Mouse (Mus musculus) heart, adult 18-20 months (tissue): ENCODE results near the gene Kcnma1. TPM values are rescaled to one million over a fixed set of nuclear protein-coding genes. Genes with fewer than 3 reads are reported as not detected.

Experiments
- DNase-seq, 2 experiments: peaks; one replicate each; pipeline ENCODE4 v3.0.0; 2021 to 2022; ENCODE audit warnings: mixed read lengths in 1 of 2
- total RNA-seq, 2 experiments: library from RNA; stranded (reverse); gene quantifications; 2 replicates each; pipeline ENCODE4 v1.2.3; 2021

Kcnma1 gene
- total RNA-seq, 2 experiments from 2014 or later: 0.69 to 0.79 TPM

DNA sequence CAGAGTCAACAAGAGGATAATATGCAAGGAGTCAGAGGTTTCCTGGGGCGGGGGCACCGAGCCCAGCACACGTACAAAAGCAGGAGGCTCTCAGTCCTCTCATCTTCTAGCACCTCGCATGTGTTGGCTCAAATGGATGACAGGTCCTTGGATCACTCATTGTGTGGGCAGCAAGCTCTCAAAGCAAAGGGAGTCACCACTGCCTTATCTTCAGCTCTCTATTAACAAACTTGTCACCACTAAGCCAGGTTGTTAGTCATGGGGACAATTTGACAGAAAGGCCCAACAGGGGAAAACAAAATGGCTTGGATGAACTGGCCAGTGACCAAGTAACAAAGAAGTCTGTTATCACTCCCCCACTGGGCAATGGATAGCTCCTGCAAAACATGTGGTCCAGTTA lies 331.5 kb downstream of the Kcnma1 start:
- peak; percentile 32 to 51 for DNase-seq

DNA sequence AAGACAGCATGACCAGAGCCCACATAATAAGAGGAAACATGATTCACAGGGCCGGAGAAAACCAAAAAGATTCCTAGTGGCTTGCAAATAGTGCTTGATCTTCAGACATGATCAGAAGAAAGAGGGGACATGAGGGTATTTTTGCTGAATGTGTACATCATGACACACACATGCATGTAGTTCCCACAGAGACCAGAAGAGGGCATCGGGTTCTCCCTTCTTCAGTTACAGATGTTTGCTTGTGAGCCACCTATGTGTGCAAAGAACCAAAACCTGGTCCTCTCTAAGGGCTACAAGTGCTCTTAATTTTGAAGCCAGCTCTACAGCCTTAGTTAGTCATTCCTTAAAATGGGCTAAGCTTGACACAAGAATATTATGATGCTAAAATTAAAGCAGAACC lies 334.9 kb downstream of the Kcnma1 start:
- peak in 1 of 2 experiments; percentile 8 for DNase-seq

DNA sequence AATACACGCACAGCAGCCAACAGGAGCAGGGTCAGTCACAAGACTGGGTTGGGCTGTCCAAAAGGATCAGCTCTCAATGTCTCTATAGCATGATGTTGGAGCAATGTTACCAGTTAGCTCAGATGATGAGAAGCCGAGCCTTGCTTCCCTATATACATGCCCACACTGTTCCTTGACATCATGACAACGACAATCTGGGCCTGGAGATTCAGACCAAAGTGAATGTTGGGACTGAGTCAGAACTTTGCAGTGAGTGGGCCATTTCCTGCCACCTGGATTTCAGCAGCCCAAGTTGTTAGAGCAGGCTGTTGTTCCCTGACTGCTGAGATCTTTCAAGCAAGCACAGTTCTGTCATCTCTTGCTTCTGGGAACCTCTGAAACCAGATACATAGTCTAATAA lies 347.9 kb downstream of the Kcnma1 start:
- DNase-seq: no peak

DNA sequence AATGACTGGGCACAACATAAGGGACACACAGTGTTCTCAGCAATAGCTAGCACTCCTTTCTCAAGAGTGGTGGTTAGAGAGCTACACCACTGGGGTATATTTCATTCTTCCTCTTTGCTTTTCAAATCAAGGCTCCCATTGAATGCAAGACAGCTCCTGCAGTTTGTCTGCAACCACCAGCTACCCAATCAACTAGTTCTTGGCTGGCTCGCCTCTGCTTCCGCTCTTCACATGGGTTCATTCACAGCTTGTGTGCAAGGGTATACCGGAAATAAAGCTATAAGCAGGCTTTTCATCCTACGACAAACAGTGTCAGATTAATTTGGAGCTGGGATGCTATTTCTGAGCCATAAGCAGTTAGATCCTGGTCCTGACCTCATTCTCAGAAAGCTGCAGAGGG lies 362.6 kb downstream of the Kcnma1 start:
- DNase-seq: no peak

DNA sequence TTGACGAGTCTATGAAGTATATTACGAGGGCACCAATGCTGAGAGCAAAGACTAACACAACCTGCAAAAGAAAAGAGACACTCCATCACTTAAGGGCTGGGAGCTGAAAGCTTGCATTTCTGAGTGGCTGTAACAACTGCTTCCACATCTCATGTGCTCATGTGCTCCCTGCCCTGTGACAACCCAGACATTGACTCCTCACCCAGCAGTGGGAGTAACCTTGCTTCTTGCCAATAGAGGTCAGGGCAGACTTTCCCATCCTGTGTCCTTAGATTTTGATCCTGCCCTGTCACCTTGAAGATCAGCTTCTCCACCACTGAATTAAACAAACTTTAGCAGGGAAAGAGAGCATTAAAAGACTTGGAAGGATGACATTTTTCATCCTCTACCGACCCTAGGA lies 364.2 kb downstream of the Kcnma1 start:
- no peak for DNase-seq

DNA sequence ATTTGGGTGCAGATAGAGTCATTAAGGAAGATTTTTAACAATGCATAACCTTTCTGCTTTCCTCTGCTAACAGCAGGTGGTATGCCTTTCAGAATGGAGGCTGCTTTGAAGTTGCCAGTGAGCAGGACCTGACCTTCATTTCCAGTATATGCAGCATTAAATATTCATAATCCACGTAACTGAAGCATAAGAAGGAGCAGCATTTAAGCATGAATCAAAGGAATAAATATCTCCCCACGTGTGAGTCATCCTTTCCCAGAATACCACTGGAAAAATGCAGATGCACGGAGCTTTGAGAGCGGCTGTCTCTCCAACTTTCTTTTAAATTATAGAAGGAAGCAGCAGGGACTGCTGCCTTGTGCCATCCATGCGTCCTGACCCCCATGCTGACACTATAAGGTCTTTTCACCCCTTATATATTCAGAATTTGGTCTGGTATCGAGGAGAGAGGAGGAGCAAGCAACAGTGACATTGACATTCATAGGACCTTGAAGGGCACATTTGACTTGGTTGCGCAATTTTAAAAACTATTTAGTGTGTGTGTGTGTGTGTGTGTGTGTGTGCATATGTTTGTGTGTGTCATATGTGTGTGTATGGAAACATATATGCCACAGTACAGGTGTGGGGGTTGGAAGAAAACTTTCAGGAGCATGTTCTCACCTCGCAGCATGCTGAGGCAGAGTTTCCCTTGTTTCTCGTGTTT lies 368.8 kb downstream of the Kcnma1 start:
- no peak for DNase-seq

DNA sequence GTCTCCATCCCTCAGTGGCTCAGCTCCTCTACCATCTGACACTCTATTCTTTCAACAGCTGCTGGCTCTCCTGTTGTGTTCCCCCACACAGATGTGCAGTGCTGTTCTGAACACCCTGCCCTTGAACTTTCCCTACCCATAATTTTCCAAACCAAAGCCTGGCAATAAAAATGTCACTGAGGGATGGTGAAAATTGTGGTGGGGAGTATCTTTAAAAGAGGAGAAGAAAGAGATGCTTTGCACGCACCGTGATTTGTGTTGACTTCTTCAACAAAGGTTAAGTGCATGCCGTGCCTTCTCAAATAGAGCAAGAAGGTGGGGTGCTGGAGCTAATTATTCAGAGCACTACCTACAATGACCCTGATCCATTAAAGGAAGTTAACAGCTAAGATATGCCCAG lies 371.1 kb downstream of the Kcnma1 start:
- DNase-seq: no peak

DNA sequence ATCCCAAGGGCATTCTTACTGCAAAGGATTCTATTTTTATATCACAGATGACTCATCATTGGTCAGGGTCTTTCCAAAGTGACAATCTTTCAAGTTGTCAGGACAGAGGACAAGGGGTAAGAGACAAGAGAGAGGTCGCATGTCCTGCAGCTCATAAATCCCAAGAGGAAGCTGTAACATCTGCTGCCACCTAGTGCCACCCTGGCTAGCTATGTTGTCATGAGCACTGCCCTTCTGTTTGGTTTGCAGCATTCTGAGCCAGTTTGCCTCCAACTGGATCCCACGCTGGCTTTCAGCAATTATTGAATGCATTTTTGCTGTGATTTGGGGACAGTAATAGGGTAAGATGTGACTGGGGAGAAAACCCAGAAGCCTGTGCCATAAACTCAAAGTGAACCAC lies 373.6 kb downstream of the Kcnma1 start:
- DNase-seq: peak in 1 of 2 experiments; percentile 26

DNA sequence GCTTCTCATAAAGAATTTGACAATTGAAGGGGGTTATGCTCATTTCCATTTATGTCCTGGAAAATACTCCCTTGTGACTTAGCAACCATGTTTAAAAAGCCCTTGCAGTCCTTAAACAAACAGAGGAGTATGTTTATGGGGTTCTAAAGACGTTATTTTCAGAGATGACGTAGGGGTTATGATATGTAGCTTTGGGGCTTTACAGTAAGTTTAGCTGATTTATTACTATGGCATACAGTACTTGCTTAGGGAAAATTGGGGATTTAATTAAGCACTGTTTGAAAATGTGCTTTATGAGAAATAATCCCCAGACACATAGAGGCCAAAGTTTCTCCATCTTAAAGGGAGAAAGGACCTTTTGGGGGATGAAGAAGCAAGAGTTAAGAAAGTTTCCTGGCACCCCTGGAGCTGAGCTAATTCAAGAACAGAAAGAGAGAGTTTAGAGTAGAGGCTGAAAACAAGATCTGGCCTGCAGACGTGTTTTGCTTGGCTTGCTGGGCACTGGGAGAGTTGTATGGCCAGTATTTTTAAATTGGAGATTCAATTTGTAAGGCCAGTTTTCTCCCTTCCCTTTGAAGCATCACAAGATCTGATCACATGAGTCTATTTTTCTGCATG lies 376.1 kb downstream of the Kcnma1 start:
- peak in 1 of 2 experiments; percentile 3 for DNase-seq

DNA sequence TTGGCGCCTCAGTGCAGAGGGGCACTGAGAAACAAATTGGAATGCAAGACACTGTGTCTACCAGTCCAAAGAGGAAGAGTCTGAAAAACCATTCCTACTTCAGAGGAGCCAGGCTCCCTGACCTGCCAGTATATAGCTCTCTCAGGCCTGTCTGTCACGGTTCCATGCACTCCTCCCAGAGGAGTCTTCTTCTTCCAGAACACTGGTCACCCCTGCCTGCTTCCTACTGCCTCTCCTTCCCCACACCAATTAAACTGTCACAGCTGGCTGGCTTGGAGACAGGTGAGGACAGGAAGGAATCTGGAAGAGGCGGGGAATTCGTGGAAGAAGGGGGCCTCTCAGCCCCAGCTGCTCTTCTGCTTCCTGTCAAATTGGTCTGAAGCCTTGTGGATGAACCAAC lies 378.4 kb downstream of the Kcnma1 start:
- no peak for DNase-seq

DNA sequence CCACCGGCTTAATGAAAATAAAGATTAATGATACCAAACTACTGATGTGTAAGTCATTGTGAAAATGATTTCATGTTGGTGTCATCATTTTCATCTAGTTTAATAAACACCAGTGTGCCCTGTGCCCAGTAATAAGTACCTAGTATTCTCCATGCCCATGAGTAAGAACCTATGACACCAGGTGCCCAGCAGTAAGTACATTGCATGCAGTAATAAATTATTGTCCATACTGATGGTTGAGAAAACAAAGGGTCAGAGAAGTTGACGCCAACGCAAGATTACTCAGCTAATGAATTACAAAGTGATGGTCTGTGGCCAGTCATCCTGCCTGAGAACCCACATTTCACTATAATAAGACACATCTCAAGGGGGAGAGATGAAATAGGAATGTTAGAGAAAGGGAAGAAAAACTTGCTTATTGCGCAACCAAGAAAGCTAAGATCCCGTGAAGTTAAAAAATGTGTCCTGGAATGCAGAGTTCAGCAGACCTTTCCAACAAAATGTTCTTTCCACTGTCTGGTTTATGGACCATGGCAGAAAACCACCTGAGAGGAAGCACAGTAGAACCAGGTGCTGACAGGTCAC lies 381.2 kb downstream of the Kcnma1 start:
- DNase-seq: no peak

DNA sequence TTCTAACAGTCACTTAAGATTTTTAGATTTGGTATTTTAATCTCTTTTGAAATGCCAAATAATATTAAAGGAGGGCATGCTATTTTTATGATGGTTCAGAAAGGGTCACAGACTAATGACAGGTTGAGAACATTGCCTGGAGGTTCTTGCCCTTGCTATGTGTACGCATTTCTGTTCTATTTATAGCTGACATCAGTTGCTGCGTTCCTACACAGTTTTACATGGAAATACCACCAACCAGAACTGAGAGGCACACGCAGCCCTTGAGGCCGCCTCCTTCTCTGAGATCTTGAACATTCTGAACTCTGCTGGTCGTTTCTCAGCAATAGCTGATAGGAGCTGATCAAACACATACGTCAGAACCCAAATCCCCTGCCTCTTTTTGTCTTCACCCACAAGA lies 387.4 kb downstream of the Kcnma1 start:
- no peak for DNase-seq

DNA sequence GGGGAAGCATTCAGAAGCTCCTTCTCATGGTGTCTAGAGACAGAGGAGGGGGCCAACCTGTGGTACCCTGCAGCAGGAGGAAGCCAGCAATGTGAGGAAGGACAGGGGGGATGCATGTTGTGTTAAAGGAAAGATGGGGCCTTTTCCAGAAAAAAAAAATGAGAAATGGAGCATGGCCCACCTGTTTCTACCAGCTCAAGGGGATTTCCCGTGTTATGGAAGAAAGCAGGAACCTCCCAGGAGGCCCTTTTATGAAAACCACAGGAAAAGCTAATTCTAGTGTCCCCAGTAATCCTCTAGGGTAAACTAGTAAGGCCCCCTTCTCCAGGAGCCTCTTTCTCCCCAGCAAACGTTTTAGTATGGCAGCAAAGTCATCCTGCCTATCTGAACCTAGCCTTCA lies 388.2 kb downstream of the Kcnma1 start:
- no peak for DNase-seq

DNA sequence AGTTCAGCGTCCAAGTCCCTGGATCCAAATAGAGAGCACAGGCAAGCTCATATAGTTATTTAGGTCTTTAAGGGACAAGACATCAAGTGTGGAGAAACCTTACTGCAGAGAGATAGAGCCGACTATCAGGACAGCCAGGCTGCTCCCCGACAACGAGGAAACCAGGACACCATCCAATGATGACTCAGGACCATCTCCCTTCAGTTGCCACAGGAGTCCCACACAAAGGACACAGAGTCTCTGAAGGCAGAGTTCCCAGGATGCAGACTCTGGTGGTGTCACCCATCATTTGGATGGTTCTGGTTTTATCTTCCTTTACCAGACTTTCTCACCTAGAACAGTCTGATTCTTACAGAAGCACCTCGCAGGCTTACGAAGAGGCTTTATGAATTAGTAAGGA lies 388.9 kb downstream of the Kcnma1 start:
- no peak for DNase-seq

DNA sequence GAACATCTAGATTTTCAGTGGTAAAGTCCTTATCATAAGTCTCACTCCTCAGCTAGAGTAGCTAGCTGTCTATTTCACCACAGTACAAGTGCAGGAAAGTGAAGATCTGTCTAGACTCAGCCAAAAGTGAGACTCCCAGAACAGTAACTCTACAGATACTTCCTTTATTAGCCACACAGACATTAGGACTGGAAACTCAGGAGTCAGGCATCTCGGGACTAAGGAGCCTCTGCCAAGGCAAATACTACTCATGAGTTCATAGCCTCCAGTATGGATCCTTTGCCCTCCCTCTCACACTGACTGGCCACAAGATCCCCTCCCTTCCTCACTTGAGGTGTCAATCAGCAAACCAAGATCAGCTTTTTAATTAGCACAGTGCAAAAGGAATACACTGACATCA lies 389.8 kb downstream of the Kcnma1 start:
- no peak for DNase-seq

DNA sequence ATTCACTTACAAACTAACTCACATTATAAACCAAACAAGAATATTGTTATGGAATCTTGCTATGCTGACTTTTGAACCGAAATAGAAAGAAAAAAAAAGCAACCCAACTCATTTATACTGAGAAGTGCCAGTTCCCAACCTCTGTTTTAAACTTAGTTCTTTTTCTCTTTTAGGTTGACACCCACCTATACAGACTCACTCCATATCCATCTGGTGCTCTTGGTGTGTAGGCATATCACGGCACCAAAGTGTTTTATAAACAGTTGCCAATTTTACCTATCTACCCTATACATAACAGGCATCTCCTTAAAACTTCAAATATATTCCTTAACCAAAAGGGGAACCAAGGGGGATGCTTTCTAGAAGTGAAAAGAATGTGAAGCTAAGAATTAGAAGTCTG lies 393.6 kb downstream of the Kcnma1 start:
- DNase-seq: no peak

DNA sequence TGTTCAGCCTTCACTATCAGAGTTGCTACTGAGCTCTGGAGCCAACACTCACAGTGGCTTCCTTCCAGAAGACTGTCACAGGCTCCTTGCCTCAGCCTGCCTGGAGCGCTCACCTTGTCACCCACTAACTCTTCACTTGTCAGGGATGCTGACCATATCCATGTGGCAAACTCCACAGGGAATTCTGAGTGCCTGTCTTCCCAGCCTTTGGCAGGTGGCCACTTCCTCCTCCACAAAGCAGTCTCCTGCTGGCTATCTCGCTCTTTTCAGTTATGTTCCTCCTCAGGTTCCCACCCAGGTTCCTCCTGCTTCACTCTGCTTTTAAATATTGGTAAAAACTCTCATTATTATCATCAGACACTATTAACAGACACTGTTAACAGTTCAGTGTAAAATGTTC lies 395.3 kb downstream of the Kcnma1 start:
- DNase-seq: no peak

DNA sequence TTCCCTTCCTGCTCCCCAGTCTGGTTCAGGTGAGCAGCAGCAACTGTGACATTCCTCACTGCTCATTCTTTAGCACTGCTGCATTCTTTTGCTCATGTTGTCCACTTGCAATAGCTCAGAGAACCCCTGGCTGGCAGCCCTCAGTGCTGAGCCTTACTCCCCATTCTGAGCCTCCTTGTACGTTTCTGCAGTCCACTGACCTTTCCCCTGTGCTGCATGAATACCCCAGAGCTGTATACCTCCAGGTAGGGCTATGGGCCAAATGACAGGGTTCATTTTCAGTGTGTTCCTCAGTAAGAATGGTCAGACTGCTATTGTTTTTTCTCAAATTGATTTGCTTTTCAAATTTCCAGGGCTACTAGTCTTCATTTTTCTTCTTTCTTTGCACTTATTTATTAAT lies 396.2 kb downstream of the Kcnma1 start:
- no peak for DNase-seq

DNA sequence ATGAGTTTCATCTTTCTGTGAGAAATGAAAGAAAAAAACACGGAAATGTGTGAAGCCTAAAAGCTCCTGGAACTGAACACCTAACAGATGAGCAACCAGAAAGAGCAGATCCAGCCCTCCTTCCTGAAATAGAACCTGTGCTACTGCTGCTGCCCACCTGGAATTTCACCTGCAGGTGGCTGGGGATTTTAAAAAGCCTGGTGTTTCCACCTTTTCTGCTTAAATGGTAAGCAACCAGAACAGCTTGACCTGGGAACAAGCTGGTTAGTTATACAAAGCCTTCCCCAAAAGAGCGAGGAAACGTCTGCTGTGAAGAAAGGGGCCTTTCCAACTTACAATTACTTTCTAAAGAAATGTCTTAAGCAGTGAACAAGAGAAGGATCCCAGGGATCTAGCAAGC lies 404.2 kb downstream of the Kcnma1 start:
- DNase-seq: no peak

DNA sequence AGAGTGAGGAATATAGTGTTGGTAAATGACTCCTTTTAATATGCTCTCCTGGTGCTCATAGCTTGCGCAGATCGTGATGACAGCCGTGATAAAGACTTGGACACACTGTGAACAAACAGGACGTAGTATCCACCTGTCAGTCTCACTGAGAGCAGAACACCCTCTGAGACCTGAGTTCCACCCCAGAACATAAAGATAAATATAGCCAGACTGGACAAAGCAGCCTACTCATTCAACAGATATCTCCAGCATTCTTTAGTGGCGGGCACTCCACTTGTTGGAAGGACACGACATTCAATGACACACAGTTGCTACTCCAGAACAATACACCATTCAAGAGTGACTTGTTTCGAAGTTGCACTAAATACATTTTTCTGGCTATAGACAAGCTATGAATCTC lies 408.6 kb downstream of the Kcnma1 start:
- peak; percentile 6 to 32 for DNase-seq

DNA sequence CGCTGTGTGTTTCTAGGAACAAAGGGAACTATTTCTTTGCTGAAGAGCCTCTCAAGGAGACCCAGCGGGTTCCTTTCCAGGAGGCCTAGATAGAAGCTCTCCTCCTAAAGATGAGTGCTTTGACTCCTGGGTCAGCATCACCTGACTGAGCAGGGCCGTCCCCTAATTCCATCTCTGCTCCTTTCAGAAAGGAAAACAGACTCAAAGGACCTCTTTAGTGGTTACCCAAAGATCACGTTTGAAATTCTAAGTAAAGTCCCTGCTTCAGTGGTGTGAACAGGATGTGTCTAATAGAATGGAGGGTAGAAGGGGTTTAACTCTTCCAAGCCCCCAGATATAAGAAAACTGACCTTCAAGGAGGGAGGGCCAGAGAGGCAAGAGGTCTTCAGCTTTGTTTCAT lies 411.4 kb downstream of the Kcnma1 start:
- DNase-seq: no peak

DNA sequence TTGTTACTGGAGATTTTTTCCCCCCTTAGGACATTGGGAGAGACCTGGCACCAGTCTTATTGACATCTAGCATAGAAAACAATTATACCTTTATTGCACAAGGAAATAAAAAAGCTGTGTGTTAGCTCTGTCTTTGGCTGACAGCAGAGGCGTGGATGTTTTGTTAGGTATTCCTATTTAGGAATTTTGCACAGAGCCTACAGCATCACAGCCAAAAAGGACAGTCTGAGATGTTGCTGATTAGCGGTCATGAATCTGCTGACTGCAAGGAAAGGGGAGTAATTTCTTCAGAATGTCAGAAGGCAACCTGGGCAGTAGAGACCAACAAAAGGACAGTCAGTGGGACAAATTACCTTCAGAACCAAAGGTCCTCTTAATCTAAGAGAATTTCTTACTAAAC lies 412.2 kb downstream of the Kcnma1 start:
- no peak for DNase-seq

DNA sequence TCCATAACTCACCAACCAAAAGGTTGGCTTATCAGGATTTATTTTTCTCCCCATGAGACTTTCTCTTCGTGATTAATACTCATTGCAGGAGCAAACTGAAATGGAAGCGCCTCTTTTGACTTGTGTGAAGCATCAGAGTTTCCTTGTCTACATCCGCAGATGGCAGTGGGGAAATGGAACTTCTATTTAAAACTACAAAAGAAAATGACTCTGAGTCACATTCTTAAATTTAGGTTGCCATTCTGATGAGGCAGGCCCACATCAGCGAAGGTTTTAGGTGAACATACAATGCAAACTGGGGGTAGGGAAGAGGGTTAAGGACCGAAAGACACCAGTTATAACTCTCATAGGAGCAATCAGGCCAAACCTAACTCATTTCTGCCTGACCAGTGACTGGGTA lies 419.7 kb downstream of the Kcnma1 start:
- no peak for DNase-seq

DNA sequence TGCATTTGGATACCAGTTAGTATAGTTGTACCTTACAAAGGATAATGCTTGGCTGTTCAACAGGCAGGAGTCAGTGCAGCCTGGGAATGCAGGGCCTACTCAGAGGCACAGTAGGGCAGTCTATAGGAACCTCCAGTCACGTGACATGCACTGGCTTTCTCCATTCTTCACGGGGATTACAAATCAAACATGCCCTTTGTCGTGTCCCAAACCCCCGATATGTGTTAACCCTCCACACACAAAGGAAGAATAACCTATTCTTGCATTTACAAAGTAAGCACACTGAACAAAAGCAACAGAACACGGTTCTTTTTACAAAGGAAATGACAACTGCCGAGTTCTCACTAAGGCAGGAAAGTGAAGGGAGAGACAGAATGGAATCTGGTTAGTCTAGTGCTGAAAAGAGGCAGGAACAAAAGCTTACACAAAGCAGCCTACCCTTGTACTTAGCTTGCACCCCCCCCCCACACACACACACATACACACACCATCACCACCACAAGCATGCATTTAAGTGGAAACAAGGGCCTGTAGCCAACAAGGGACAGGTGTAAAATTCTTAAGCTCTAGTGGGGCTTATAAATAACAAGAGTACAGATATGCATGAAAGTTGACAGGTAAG lies 421.4 kb downstream of the Kcnma1 start:
- DNase-seq: no peak
